Mouse (Mus musculus): Measurements from ENCODE around the gene Frat2. TPM values are rescaled to one million over a fixed set of nuclear protein-coding genes. Genes with fewer than 3 reads are reported as not detected.

Gene Frat2
- polyA plus RNA-seq, 1 experiment from 2014 or later = 11.7 TPM

Other genes starting within 250 kb of the Frat2 start
- 34.2 and 35.8 TPM in 2 replicates for gene Slit1, start 104.5 kb downstream of the Frat2 start, polyA plus RNA-seq (2015; fragmentation: Nextera tagmentation; extraction: Ambion mirVana)
- 6.2 and 7.6 TPM in 2 replicates for gene Arhgap19, start 46.1 kb downstream of the Frat2 start, polyA plus RNA-seq (2015; fragmentation: Nextera tagmentation; extraction: Ambion mirVana)
- gene Frat1, start 18.2 kb downstream of the Frat2 start, polyA plus RNA-seq (2015; fragmentation: Nextera tagmentation; extraction: Ambion mirVana) = 22.0 and 24.8 TPM in 2 replicates
- gene Rrp12, start 48.0 kb upstream of the Frat2 start, polyA plus RNA-seq (2015; fragmentation: Nextera tagmentation; extraction: Ambion mirVana) = 15.4 and 15.6 TPM in 2 replicates
- gene Pgam1, start 63.8 kb upstream of the Frat2 start, polyA plus RNA-seq (2015; fragmentation: Nextera tagmentation; extraction: Ambion mirVana) = 458 and 477 TPM in 2 replicates
- gene Exosc1, start 85.3 kb upstream of the Frat2 start, polyA plus RNA-seq (2015; fragmentation: Nextera tagmentation; extraction: Ambion mirVana) = 64.4 and 69.4 TPM in 2 replicates
- 75.4 and 76.1 TPM in 2 replicates for gene Zdhhc16, start 85.3 kb upstream of the Frat2 start, polyA plus RNA-seq (2015; fragmentation: Nextera tagmentation; extraction: Ambion mirVana)
- gene Mms19, start 133.0 kb upstream of the Frat2 start, polyA plus RNA-seq (2015; fragmentation: Nextera tagmentation; extraction: Ambion mirVana) = 32.8 and 37.1 TPM in 2 replicates
- gene Ubtd1, start 133.6 kb upstream of the Frat2 start, polyA plus RNA-seq (2015; fragmentation: Nextera tagmentation; extraction: Ambion mirVana) = 14.9 and 15.6 TPM in 2 replicates
- gene Ankrd2, start 187.9 kb upstream of the Frat2 start, polyA plus RNA-seq (2015; fragmentation: Nextera tagmentation; extraction: Ambion mirVana) = 0.53 and 0.73 TPM in 2 replicates
- 0.93 and 1.6 TPM in 2 replicates for gene Hoga1, start 197.5 kb upstream of the Frat2 start, polyA plus RNA-seq (2015; fragmentation: Nextera tagmentation; extraction: Ambion mirVana)
- 0.36 TPM in 1 of 2 replicates, not detected in the other for gene 4933411K16Rik, start 204.1 kb upstream of the Frat2 start, polyA plus RNA-seq (2015; fragmentation: Nextera tagmentation; extraction: Ambion mirVana)
- 116 and 125 TPM in 2 replicates for gene Morn4, start 238.2 kb upstream of the Frat2 start, polyA plus RNA-seq (2015; fragmentation: Nextera tagmentation; extraction: Ambion mirVana)
- 30.3 and 34.0 TPM in 2 replicates for gene Pi4k2a, start 242.3 kb upstream of the Frat2 start, polyA plus RNA-seq (2015; fragmentation: Nextera tagmentation; extraction: Ambion mirVana)

Data from neural tube, embryonic 13.5 days (tissue).